ENCODE assay signal across 15 mouse cellular contexts in the genomic region with DNA sequence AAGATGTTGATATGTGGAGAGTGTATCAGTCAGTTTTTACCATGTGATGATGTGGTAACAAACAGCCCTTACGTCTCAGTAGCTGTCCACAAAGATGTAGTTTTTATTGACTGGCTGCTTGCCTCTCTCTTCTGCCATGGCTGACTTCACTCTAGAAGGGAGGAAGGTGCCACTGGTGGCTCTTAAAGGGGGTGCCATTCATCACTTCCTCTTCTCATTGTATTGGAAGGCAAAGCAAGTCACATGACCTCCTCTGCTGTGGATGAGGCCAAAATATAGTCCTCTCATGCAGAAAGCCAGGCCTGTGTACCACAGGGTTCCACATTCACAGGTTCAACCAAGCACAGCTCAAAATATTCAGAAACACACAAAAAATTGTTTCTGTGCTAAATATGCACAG.
"Had no signal": no experiment of that assay in that cellular context is flagged by ENCODE, and none has a peak within 500 bp of the region (broad histone marks: within the 10 kb centered on the region; RNA-seq: fewer than 3 reads in every experiment).

No protein-coding gene starts in this region.

- H3K4me3 ChIP-seq: layer of hippocampus, adult 2 months; limb, embryonic 13.5 days; liver, embryonic 15.5 days; midbrain, embryonic 12.5 days had no signal

- ATAC-seq: intestine, embryonic 16.5 days had no signal

- H3K9me3 ChIP-seq: limb, embryonic 13.5 days; liver, embryonic 15.5 days; midbrain, embryonic 12.5 days had no signal

- H3K4me1 ChIP-seq: liver, embryonic 15.5 days; midbrain, embryonic 12.5 days had no signal

- H3K4me2 ChIP-seq: limb, embryonic 13.5 days; liver, embryonic 15.5 days; lung, embryonic 14.5 days; midbrain, embryonic 12.5 days had no signal

- H3K27ac ChIP-seq: kidney, postnatal 0 days; layer of hippocampus, adult 2 months; limb, embryonic 13.5 days; liver, embryonic 15.5 days; midbrain, embryonic 12.5 days; stomach, postnatal 0 days had no signal

- H3K36me3 ChIP-seq: limb, embryonic 13.5 days; liver, embryonic 15.5 days; midbrain, embryonic 12.5 days had no signal

- DNase-seq: kidney, adult 8-10 months; kidney, postnatal 4 days; left cerebral cortex, postnatal 4 days; lung, embryonic 14.5 days; lung, postnatal 10 days; lung, postnatal 4 days; right cerebral cortex, adult 18-20 months; right cerebral cortex, postnatal 25 days had no signal

- H3K9ac ChIP-seq: limb, embryonic 13.5 days; liver, embryonic 15.5 days; lung, embryonic 14.5 days; midbrain, embryonic 12.5 days had no signal

- H3K27me3 ChIP-seq: limb, embryonic 13.5 days; liver, embryonic 15.5 days; midbrain, embryonic 12.5 days had no signal
